Mouse (Mus musculus) thymus, postnatal 36 days (tissue): ENCODE data around the gene Dis3l.
A peak's percentile ranks its signal among the peaks of the same experiment; 100 is the strongest.

Experiments used
- DNase-seq, 2 experiments: peaks; one replicate each; pipeline ENCODE4 v3.0.0; 2022; ENCODE audit warnings: mixed read lengths in 2 of 2

The Dis3l gene

DNA sequence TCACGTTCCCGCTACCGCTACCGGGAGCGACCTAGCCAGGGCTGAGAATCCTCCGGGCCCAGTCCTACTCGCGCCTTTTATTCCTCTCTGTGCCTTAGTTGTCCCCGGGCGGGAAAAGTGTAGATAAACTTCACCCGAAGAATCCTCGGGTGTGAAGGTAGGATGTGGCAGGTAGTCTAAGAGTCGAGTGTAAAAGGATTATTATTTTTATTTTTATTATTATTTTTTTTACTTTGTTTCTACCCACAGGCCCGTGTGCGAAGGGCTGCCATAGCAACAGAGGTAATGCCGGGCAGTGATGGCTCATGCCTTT, at the start of gene Dis3l:
TSS of gene Dis3l (minus strand) at position 35 of the 313 bp plus-strand sequence.
- DNase-seq: no peak

DNA sequence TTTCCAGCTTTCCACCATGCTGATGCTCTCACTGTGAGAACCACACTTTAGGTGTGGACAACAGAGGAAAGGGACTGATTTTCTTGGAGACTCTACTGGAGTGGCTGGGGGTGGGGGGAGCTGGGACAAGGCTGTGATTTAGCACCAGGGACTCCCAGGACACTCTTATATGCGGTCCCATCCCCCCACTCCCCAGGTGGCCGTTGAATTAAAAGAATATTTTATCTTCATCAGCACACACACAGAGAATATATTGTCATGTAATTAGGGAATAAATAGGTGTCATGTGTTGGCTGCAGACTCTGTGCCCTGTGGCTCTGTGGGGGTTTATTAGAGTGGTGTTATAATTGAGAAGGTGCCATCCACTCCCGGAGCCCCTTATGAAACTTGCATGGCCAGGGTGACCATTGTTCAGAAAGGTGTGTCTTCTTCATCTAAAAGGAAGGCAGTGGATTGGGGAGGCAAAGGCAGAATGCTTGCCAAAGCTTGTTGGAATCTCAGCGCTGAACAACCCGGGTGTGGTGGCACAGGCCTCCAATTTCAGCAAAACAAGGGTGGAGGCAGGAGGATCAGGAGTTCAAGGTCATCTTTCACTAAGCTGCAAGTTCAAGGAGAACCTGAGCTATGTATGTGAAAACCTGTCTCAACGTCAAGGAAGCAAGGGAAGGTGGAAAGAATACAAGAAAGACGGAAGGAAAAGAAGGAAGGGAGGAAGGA, 48.6 kb upstream of the Dis3l start:
- no peak for DNase-seq

DNA sequence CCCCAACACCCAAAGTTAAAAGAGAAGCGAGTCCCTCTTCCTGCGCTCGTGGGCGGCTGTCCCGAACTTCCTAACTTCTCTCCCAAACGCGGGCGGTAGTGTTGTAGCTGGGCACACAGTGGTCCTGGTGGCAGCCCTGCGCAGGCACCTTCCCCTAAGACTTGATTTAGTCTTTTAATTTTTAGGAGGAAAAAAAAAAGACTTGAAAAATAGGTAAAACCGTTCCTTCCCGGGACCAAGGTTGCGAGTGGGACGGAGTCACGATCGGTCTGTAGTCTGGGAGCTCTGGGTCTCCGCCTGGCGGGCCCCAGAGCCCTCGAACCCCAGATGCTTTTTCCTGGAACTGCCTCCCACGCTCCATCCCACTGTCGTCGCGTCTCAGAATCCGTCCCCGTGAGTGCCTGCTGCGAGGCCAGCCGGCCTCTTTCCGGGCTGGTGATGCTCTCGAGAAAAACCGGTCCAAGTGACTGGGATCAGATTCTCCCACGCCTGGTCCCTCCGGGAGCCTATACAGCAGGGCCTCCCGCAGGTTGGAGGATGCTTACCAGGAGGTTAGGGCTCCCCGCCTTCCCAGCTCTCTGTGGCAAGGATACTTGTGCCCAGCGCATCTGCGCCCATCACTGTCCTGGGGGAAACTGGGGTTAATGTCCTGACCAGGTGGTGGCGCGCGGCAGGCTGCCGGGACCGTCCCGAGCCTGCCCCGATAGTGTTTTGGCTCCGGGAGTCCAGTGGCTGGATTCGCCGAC, 45.6 kb upstream of the Dis3l start:
- DNase-seq: no peak

DNA sequence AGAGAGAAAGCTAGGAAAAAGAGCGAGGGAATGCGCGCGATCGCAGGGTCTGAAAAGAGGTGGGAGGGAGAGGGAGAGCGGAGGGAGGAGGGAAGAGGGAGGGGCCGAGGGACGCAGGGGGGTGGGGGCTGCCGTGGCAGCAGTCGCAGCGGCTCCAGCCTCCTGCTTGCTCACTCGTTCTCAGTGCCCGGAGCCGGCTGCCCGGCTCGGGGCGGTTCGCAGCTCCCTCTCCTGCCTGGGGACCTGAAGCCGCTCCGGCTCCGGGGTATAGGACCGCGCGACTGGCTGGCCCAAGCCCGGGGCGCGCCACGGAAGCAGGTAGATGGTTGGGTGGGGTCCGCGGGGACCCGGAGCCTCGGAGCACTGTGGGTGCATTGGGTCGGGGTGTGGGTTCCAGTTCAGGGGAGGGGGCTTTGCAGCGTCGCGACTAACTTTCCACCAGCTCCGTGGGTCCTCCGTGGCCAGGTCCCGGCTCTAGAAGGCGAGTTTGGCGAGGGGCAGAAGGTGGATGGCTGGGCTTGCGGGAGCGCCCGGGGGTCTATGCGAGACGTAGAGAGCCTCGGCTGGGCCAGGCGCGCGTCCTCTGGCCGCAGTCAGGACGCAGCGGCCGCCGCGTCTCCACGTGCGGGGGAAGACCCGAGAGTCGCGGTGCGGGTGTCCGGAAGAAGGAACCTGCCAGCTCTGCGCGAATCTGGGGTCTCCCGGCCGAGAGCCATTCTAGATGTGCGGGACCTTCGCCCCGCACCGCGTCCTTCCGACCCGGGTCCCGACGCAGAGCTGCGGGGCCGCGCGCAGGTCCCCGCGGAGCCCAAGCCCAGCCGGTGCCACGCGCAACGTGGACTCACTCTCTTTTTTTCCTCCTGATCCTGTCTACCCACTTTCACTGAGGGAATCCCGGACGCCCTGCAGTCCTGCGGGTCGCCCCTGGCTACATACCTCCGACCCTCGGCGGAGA, 44.7 kb upstream of the Dis3l start, which contains the start of gene Megf11:
TSS of gene Megf11 (plus strand) at position 116 of the 955 bp plus-strand sequence.
- DNase-seq: no peak

DNA sequence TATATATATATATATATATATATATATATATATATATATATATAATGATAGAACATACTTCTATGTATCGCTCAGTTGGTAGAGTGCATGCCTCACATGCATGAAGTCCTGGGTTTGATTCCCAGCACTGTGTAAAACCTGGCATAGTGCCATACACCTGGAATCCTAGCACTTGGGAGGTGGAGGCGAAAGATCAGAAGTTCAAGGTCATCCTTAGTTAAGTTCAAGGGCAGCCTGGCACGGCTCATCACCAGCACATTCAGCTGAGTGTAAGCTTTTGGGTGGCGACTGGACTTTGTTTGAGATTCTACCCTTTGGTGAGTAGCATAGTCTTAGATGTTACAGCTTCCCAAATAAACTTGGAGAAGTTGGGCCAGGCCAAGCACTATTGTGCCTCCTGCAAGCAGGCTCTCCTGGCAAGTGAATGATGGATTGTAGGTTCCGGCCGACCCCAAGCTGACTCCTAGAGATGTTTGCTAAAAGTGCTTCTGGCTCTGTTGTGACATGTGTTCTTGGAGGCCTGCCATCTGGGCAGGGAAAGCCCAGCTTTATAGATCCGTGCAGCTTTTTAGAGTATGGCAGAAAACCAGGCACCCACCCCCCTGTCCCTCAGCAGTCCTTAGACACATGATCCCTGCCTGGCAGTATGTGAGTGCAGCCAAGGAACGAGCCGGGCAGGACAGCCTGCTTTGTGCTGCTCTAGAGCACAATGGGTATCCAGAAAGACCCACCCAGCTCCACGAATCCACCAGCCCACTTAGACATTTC, 42.1 kb upstream of the Dis3l start:
- DNase-seq: no peak

DNA sequence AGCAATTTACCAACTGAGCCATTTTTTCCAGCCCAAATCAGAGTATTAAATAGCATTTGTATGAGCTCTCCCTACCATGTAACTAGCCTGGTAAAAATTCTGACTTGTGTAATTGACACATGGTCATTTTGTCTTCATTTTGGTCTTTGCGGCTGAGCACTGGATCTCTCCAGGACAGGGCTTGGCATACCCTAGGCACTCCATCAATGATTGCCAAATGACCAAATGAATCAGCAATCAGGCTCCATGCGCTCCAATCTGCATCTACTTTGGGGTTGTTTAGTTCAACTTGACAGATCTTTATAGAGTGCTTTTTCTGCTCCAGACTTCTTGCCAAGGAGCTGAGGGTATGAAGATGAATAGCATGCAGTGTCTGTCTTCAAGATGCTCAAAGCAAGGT, 35.3 kb upstream of the Dis3l start:
- no peak for DNase-seq

DNA sequence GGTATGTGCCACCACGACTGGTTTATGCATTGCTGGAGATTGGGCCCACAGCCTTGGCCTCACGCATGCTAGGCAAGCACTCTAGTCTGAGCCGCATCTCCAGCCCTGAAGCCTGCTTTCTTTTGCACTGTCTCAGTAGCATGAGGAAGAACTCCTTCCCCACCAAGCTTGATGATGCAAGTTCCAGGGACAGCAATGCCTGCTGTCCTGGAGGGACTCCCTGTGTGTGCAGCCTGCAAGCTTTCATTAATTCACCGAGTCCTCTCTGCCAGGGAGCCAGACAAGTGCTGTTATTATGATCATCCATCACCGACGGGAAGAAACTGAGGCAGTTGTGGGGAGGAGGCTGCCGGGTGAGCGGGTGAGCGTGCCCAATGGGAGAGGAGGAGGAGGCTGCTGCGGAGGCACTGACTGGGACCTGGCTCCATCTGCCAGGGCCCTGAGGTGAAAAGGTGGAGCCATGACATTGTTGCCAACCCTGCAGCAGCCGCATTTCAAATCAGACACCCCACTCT, 30.3 kb upstream of the Dis3l start:
- no peak for DNase-seq

DNA sequence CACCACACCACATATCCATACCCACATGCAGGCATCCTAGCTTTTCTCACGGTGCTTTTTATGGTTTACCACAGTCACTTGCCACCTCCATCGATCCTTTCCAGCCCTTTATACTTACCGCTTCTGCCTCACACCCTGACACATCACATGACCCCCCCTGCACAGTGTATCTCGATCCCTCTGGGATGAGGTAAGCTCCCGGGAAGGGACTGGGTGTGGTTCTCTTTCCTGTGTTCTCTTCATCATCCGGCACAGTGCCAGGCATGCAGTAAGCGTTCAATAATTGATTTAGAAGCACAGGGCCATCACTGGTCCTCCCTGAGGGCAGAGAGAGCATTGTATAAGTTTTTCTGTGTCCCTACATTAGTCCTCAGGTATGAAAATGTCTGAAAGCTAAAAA, 28.8 kb upstream of the Dis3l start:
- no peak for DNase-seq

DNA sequence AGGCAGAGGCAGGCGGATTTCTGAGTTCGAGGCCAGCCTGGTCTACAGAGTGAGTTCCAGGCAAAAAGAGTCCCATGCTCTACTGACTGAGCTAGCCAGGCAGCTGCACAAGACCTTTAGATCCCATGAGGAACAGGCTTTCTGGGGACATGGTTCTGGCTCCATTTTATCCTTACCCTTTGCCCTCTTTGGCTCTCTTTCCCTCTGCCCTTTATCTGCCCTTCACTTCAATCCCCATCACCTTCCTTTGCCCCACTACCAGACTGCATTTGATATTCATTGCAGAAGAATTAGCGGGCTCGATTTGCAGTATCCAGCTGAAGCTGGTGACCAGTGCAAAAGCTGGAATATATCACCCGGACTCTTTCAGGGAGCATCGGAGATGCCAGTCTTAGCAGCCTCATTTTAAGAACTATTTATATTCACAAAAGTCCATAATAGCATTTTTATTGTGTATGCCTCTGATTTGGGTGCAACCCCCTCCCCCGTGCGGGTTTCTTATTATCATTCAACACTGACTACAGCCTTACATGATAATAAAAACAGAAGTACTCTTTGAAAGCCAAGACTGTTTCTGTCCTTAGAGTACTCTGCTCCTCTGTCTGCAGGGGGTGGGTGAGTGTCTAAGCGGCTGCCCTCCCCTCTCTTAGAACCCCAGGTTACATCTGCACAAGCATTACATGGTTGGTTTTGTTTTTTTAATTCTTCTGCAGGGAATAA, 20.3 kb upstream of the Dis3l start:
- no peak for DNase-seq

DNA sequence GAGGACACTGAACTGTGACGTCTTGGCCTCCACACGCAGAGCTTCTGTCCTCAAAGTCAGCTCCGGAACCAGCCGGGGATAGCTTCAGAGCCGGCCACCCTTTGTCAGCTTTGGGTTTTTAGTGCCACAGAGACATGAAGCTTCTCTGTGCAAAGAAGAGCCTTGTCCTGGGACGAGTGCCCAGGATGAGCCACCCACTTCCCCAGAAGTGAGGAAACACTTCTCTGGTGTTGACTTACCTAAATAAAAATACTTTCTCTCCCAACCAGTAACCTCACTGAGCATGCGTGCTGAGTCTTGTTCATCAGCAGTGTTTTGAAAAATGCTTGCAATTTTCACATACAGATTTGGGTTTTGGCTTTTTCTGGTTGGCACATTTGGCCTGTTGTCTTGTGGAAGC, 14.5 kb upstream of the Dis3l start:
- no peak for DNase-seq

DNA sequence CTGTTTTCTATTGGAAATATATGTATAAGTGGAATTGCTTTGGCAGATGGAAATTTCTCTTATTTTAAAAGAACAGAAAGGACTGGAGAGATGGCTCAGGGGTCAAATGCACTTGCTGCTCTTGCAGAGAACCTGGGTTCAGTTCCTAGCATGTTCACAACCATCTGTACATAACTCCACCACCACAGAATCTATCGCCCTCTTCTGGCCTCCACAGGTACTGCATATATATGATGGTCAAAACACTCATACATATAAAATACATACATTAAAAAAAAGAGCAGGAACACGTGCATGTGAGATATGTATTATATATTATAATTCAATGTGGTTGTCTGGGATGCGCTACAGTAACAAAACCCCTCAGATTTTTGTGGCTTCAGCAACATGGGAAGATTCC, 10.1 kb upstream of the Dis3l start:
- DNase-seq: no peak

DNA sequence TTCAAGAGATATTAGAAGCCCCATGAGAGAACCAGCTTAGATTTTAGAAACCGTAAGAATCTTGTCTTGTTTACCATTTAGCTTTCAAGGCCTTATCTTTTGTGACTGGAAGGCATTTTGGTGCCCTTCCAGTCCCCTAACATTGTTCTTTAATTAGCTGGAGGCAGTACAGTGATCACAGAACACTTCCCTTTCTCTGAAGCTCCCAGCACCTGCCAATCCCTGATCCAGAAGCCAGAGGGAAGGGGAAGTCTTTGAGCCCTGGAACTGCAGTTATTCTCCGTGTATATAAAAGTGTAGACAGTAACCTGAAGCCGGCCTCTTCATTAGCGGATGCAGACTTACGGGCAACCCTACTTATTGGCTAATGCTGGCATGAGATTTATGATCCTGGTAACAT, 8.4 kb upstream of the Dis3l start:
- no peak for DNase-seq

DNA sequence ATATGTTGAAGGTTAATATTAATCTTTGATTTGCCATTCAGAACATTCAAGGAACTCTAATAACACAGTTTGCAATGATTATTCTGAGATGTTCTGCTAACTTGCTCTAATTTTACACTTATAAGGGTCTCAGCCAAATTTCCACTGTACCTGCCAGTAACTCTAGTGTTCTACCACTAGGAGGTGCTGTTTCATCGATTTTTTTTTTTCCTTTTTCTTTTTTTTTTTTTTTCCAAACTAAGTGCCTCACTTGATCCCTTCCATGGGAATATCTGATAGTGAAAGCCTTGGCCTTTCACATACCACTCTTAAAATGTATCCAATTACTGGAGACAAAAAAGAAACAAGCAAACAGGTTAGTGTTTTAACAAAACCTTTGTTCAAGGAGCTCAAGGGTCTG, 6.3 kb upstream of the Dis3l start:
- no peak for DNase-seq

DNA sequence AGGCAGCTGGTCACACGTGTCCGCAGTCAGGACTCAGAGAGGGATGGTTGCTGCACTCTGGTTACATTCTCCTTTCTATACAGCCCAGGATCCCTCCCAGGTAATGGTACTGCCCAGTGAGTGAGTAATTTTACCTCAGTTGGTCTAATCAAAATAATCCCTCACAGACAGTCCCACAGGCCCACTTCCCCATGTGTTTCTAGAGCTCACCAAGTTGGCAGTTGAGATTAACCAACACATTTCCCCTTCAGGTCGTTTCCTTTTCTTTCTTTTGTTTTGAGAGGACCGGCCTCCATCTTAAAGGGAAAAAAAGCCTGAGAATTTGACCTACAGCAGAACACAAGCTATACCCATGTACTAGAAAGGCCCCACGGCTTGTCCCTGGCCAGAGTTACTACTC, 4.8 kb upstream of the Dis3l start:
- no peak for DNase-seq

DNA sequence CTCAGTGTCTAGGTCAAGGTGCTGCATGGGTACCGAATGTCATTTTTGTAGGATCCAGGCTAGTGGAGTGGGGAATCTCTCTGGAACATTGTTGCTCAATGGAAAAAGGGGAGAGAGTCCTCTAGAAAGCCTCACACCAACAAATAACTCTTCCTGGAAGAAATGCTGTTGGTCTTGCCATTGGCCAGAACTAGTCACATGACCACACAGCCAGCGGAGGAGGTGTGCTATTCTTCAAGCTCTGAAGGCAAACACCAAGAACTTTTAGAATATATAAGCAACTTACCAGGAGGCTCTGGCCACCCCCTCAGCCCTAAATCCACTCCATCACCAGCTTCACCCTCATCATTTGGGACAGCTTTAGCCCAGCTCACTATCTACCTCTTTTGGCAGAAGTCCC, 2.6 kb upstream of the Dis3l start:
- DNase-seq: no peak

DNA sequence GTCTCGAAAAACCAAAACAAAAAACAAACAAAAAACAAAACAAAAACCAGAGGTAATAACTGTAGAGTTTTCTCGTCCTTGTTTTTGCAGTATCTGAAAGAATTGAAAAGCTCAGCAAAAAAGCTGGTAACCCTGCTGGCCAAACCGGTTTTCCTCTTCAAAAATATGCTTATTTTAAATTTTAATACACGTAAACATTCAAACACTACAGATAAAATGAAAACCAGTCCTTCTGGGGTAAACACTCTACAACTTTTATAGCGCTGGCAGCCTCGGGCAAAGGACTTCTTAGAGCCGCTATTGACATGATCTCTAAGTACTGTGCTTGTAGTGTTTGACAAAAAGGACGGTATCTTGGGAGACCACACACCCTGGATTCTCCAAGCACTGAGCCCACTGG, 583 bp upstream of the Dis3l start:
- no peak for DNase-seq

DNA sequence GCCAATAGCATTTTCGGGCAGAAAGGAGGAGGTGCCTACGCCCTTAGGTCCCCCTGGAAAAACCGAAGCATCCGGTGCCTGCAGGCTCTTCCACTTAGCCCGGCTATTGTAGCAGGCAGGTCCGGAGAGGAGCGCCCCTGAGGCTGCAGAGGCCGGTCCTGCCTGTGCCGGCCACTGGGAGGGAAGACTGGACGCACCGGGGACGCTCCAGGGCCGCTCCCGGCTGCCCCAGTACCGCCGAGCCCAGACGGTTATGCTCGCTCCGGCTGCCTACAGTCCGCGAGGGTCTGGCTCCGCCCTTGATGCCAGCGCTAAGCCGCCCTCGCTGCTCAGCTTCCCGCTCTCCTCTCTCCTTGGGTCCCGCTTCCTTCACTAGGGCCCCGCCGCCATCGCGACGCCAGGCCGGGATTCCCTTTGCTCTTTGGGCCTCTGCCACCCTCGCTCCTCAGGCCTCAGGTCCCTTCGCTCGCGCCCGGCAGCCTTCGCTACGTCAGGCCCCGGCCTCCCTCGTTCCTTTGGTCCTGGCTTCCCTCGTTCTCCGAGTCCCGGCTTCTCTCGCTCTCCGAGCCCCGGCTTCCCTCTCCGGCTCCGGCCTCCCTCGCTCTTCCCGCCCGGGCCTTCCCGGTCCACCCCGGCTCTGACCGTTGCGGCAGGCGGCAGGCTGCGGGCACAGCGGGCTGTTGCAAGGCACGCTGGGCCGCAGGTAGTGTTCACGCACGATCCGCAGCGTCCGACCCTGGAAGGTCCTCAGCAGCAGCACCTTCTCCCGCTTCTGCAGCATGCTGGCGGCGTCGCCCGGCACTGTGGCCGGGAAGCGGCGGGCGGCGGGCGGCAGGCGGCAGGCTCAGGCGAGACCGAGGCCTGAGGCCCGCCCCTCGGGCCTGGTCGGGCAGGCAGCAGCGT, 486 bp downstream of the Dis3l start:
- DNase-seq: peak; percentile 69 to 74

DNA sequence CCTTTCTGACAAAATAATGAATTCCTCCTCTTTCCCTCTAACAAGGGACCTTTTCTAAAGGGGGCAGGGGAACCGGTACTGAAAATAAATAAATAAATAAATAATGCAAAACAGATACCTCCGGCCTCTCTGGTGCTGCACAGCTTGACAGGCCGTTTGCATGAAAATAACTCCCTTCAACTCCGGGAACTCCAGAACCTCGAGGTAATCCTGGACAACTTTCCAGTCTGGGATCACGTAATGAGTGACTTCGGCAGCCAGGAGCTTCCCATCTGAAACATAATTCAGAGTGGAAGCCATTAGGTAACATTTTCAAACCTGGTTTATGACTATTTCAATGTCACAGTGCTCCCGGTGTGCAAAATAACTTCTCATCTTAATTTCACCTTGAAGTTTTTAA, 1.7 kb downstream of the Dis3l start:
- no peak for DNase-seq

DNA sequence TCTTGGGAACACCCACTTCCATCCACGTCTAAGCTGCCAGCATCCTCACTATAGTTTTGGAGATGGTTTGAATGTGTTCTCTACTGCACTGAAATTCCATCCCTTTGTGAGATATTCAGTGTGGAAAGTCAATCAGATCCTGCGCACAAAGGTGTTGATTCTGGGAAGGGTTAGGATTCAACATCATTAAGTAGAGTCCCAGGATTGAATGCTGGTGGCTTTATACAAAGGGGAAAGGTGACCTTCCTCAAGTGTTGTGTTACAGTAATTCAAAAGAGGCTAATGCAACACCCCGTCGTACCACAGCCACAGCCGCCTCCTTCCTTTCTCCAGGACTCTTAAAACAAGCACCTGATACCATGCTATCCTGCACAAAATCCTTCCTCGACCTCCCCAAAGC, 5.3 kb downstream of the Dis3l start:
- DNase-seq: no peak

DNA sequence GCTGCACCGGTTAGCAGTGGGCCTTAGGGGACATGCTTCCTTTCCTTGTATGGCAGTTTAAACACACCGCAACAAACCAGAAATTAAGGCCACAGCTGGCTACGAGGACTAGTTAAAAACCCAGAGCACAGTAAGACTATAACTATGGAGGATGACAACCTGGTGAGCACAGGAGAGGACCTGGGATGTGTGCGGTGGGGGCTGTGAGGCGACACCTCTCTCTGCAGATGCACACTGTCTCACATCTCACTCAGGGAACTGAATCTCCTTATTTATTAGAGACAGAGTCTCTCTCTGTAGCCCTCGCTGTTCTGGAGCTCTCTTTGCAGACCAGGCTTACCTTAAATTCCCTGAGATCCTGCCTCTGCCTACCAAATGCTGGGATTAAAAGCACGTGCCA, 17.1 kb downstream of the Dis3l start:
- no peak for DNase-seq

DNA sequence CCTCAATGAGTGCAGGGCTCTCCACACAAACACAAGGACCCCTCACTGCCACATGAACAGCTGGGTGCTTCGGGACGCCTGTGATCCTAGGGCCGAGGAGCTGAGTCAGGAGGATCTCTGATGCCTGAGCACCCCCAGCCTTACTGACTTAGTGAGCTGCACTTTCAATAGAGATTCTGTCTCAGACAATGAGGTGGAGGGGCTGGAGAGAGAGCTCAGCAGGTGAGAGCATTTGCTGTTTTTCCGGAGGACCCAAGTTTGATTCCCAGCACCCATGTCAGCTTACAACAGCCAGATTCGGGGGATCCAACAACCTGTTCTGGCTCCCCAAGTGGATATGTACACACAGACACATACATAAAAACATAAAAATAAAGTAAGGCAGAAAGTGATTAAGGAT, 24.1 kb downstream of the Dis3l start:
- no peak for DNase-seq
